Mouse (Mus musculus) stomach, embryonic 14.5 days (tissue): Measurements from ENCODE around the gene Fam50b. TPM values are rescaled to one million over a fixed set of nuclear protein-coding genes. Genes with fewer than 3 reads are reported as not detected.

Experiments used
- ATAC-seq: fragments of 200-750 bp; cut with Nextera tagmentation; 2 replicates; pipeline ENCODE4 v1.8.0; 2017; ENCODE audit warnings: low read depth, moderate TSS enrichment; ENCODE audit not compliant: insufficient number of reproducible peaks, insufficient read depth, low FRiP score
- H3K27ac ChIP-seq: fragments of 300-500 bp; sonication (generic); 2 replicates; pipeline ENCODE4 v1.5.1; 2014; ENCODE audit warnings: mild to moderate bottlenecking, low read length, moderate library complexity, mixed read lengths
- H3K27me3 ChIP-seq: fragments of 300-500 bp; sonication (generic); 2 replicates; pipeline ENCODE4 v1.6.1; 2014; ENCODE audit warnings: low read length, control low read depth, mixed read lengths; ENCODE audit not compliant: control insufficient read depth, insufficient read depth
- H3K36me3 ChIP-seq: fragments of 300-500 bp; sonication (generic); 2 replicates; pipeline ENCODE4 v1.6.1; 2014; ENCODE audit warnings: mild to moderate bottlenecking, control low read depth, low read length, moderate library complexity, mixed read lengths; ENCODE audit not compliant: control insufficient read depth, insufficient read depth
- H3K4me1 ChIP-seq: fragments of 300-500 bp; sonication (generic); 2 replicates; pipeline ENCODE4 v1.6.1; 2014; ENCODE audit warnings: low read length, control low read depth, mixed read lengths; ENCODE audit not compliant: control insufficient read depth, insufficient read depth
- H3K4me2 ChIP-seq: fragments of 300-500 bp; sonication (generic); replicated peaks from 2 replicates; pipeline ENCODE4 v1.6.1; 2014; ENCODE audit warnings: low read depth, low read length, control low read depth
- H3K4me3 ChIP-seq: fragments of 300-500 bp; sonication (generic); 2 replicates; pipeline ENCODE4 v1.5.1; 2014; ENCODE audit warnings: low read depth, low read length, control low read depth
- H3K9ac ChIP-seq: fragments of 300-500 bp; sonication (generic); replicated peaks from 2 replicates; pipeline ENCODE4 v1.6.1; 2014; ENCODE audit warnings: low read depth, mild to moderate bottlenecking, control low read depth, low read length, moderate library complexity, mixed read lengths
- H3K9me3 ChIP-seq: fragments of 300-500 bp; sonication (generic); 2 replicates; pipeline ENCODE4 v1.6.1; 2016; ENCODE audit warnings: low read depth, low read length, control low read depth; ENCODE audit not compliant: control insufficient read depth
- WGBS: fragments of 180-500 bp; shearing (Covaris S2); extraction: QIAGEN DNeasy Blood & Tissue Kit; methylation state at CpG from one replicate; pipeline ENCODE4 v1.1.7; 2014; 5-methylcytosine and 5-hydroxymethylcytosine counted together
- polyA plus RNA-seq: library from polyadenylated mRNA; unstranded; fragments of >200 nt; fragmentation: Nextera tagmentation; extraction: Ambion mirVana; gene quantifications from 2 replicates; pipeline ENCODE4 v1.2.1, GENCODE M21; 2014

Fam50b gene
- polyA plus RNA-seq, 1 experiment from 2014 or later: not detected

DNA sequence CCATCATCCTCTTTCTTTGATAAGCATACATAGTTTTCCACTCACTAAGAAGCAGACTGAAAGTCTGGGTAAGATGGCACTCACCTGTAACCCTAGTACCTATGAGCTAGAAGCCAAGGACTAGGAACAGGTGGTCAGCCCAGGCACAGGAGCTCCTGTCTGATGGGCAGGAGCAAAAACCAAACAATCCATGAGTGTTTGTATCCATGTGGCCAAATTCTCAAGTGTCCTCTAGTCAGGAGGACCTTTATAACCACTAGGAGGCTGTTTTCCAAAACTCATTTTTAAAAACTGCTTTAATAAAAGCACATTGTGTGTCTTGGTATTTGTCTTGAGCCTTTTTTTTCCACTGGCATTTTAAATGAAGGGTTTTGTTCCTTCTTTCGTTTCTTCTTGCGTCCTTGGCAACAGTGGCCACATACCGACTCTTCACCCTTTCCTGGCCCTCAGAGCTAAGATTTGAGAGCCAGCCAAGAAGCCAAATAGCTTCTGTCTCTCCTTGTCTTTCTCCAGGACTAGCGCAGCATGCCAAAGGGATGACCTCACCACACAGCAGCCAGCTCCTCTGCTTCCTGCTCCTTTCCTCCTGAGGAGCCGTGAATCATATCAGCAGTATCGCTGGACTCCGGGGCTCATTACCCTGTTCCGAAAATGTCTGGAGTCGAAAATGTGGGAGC, 8.7 kb upstream of the Fam50b start:
- WGBS: 5% methylated on average over 9 of the region's 9 CpGs
- Histone ChIP-seq H3K9me3 (no peaks in the 10 kb centered on the region), H3K4me1 (peaks cover 16% of the 10 kb centered on the region), H3K36me3 (no peaks in the 10 kb centered on the region), H3K4me2 (peak overlapping the region; percentile 37), H3K27me3 (no peaks in the 10 kb centered on the region), H3K9ac (no peak overlapping the region), H3K27ac (peak overlapping the region; percentile 61), H3K4me3 (no peak overlapping the region; the same call in 1 of the 2 replicates)
- ATAC-seq: peak; percentile 79

DNA sequence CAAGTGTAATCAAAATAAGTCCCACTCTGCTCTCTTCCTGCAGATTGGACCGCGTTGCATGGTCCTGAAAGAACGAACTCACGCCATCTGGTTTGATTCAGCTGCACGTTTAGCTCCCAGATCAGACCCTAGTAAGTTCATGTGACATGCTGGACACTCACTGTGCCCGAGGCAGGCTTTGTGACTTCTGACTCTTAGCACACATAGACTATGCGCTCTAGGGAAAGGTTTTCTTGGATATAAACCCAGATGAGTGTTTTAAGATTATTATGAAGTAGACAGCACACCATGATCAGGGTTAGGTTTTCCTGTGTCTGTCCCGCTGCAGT, 8.2 kb upstream of the Fam50b start:
- Histone ChIP-seq H3K9me3 (no peaks in the 10 kb centered on the region), H3K4me1 (peaks cover 16% of the 10 kb centered on the region), H3K27ac (peak overlapping the region; percentile 61), H3K36me3 (no peaks in the 10 kb centered on the region), H3K4me2 (peak overlapping the region; percentile 37), H3K27me3 (no peaks in the 10 kb centered on the region), H3K9ac (no peak overlapping the region), H3K4me3 (no peak overlapping the region; the same call in 1 of the 2 replicates)
- 35% methylated on average over 8 of the region's 8 CpGs for WGBS
- 0 out of 2 replicates have a peak, but pooled peaks have one; percentile 31 for ATAC-seq

DNA sequence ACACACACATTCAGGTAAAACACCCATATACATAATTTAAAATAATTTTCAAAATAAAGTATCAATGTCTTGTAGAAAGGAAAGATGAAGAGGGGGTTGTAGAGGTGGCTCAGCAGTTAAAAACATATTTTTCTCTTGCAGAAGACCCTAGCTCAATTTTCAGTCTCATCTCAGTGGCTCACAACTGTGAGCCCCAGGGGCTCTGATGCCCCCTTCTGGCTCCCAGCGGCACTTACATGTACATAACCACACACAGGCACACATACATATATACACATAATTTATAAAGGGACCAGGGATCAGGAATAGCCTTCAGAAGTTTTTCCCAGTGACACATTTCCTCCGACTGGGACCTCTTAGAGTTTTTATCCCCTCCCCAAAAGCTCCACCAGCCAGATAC, 7.6 kb upstream of the Fam50b start:
- ATAC-seq: no peak
- H3K9me3 ChIP-seq: no peaks in the 10 kb centered on the region
- peaks cover 16% of the 10 kb centered on the region for H3K4me1 ChIP-seq
- H3K9ac ChIP-seq: no peak overlapping the region
- WGBS: 92% methylated on average over 2 of the region's 2 CpGs
- no peak overlapping the region for H3K4me3 ChIP-seq
- no peaks in the 10 kb centered on the region for H3K27me3 ChIP-seq
- H3K4me2 ChIP-seq: no peak overlapping the region
- no peaks in the 10 kb centered on the region for H3K36me3 ChIP-seq
- peak overlapping the region; percentile 61; the same call in 1 of the 2 replicates for H3K27ac ChIP-seq

DNA sequence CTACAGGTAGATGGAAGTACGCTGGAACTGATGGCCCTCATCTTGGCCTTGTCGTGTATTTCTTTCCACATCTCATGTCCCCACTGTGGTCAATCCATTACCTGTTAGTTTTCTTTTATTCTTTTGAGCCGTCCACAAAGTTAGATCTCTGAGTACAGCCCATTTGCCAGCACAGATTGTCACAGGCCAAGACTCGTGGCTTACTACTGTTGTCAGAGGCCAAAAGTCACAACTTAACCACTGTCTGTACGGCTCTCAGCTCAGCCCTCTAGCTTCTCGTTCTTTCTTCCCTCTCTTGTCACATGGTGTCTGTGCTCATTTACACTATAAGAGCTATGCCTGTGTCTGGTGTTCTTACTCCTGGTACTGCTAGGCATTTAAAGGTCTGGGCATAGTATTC, 3.1 kb upstream of the Fam50b start:
- Histone ChIP-seq H3K36me3 (no peaks in the 10 kb centered on the region), H3K27me3 (no peaks in the 10 kb centered on the region), H3K9ac (no peak overlapping the region), H3K4me1 (no peaks in the 10 kb centered on the region), H3K4me2 (no peak overlapping the region), H3K9me3 (no peaks in the 10 kb centered on the region), H3K4me3 (no peak overlapping the region), H3K27ac (no peak overlapping the region)
- ATAC-seq: no peak
- WGBS: 87% methylated on average over 6 of the region's 6 CpGs

DNA sequence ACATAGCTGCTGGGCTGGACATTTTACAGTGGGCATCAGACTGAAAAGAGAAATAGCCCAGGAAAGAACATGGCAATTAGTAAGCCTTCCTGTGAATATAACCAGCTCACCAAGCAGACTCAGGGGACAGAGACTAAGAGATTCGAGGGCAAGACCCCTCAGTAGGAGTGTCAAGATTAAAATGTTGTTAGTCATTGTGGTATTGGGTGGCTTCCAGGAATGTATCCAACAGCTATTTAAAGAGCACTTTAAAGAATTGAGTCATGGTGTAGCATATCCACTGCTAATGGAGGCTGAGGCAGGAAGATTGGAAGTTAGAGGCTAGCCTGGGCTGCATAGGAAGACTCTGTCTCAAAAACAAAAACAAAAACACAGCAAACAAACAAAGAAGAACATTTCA, 870 bp upstream of the Fam50b start:
- no peaks in the 10 kb centered on the region for H3K27me3 ChIP-seq
- WGBS: 61% methylated on average over 1 of the region's 1 CpGs
- H3K36me3 ChIP-seq: no peaks in the 10 kb centered on the region

DNA sequence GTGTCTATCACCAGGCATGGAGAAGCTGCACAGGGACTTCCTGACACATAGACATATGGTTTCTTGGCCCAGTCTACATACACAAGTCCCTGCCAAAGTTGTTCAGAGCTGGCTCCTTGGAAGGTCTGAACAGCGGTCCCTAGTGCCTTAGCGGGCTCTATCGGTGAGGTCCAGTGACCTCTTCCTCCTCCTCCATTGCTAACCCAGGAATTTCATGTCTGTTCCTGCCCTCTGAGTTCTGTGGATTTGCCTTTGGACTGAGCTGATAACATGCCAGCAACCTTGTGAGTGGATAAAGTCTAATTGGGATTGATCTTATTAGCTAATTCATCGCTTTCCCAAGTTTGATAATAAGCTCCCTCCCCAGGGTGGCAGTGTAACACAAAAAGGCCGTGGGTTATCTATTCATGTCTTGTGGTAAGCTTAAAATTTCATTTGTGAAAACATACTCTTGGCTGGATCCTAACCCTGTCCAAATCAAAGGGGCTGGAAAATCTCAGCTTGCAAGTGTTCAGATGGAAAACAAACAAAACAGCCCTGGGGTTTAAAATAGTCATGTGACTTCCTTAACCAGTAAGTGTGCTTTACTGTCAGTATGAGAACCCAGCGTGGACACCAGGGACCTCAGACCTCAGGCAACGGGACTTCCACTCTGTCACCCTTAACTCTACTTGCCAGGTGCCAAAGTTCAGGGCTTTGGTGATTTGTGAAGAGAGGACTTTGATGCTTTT, 3.5 kb downstream of the Fam50b start:
- H3K9me3 ChIP-seq: no peaks in the 10 kb centered on the region
- no peak overlapping the region for H3K27ac ChIP-seq
- no peak for ATAC-seq
- no peaks in the 10 kb centered on the region for H3K36me3 ChIP-seq
- no peak overlapping the region for H3K4me3 ChIP-seq
- no peaks in the 10 kb centered on the region for H3K4me1 ChIP-seq
- H3K9ac ChIP-seq: no peak overlapping the region
- WGBS: 69% methylated on average over 7 of the region's 7 CpGs
- H3K27me3 ChIP-seq: no peaks in the 10 kb centered on the region
- no peak overlapping the region for H3K4me2 ChIP-seq

More for the DNA sequence above, 870 bp upstream of the Fam50b start:
- Histone ChIP-seq H3K4me2 (no peak overlapping the region), H3K4me3 (no peak overlapping the region), H3K9ac (no peak overlapping the region), H3K4me1 (no peaks in the 10 kb centered on the region), H3K9me3 (no peaks in the 10 kb centered on the region), H3K27ac (no peak overlapping the region)
- ATAC-seq: no peak

DNA sequence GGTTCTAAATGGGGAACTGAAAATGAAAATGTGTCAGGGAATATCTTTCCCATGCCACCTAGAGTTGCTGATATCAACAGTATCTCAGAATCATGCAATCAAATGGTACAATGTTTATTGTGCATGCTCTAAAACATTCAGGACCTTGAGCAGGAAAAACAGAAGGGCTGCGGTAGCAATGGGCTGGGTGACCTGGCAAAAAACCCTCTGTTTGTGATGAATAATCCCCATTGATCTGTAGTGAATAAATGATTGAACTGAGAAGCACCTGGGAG, 4.0 kb downstream of the Fam50b start:
- no peak for ATAC-seq
- Histone ChIP-seq H3K9ac (no peak overlapping the region), H3K27ac (no peak overlapping the region), H3K4me2 (no peak overlapping the region), H3K4me3 (no peak overlapping the region), H3K36me3 (no peaks in the 10 kb centered on the region), H3K9me3 (no peaks in the 10 kb centered on the region), H3K4me1 (no peaks in the 10 kb centered on the region), H3K27me3 (no peaks in the 10 kb centered on the region)
- WGBS: 70% methylated on average over 1 of the region's 1 CpGs

DNA sequence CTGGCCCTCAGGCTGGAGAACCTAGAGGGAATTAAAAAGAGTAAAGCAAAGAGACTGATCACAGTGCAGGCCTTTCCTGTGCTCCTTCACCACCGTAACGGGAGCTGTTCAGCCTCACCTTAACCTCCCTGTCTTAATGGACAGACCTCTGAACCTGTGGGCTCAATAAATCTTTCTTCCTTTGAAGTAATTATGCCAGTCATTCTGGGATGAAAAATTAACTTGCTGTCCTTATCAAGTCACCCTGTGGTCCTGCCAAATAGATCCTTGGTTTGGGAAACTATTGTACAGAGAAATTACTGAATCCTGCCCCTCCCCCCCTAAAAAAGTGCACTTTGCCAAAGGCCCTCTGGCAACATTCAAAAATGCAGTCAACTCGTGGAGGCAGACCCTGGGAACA, 4.4 kb downstream of the Fam50b start:
- no peaks in the 10 kb centered on the region for H3K4me1 ChIP-seq
- H3K27me3 ChIP-seq: no peaks in the 10 kb centered on the region
- H3K9me3 ChIP-seq: no peaks in the 10 kb centered on the region
- H3K27ac ChIP-seq: no peak overlapping the region
- no peak overlapping the region for H3K9ac ChIP-seq
- no peak overlapping the region for H3K4me3 ChIP-seq
- WGBS: 43% methylated on average over 3 of the region's 3 CpGs
- no peak overlapping the region for H3K4me2 ChIP-seq
- no peak for ATAC-seq
- H3K36me3 ChIP-seq: no peaks in the 10 kb centered on the region

DNA sequence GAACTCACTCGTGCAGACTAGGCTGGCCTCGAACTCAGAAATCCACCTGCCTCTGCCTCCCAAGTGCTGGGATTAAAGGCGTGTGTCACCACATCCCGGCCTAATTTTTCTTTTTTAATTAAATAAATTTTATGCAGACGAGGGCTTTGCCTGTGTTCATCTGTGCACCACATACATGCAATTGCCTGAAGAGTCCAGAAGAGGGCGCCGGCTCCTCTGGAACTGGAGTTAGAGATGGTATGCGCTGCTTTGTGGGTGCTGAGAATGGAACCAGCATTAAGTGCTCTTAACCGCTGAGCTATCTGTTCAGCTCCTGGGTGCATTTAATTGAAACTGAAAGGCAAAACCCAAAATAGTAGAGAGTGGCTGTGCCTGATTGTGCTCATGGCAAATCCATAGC, 6.6 kb downstream of the Fam50b start:
- no peak overlapping the region for H3K9ac ChIP-seq
- H3K4me3 ChIP-seq: no peak overlapping the region
- H3K27me3 ChIP-seq: no peaks in the 10 kb centered on the region
- no peaks in the 10 kb centered on the region for H3K4me1 ChIP-seq
- H3K27ac ChIP-seq: no peak overlapping the region
- ATAC-seq: no peak
- no peak overlapping the region for H3K4me2 ChIP-seq
- no peaks in the 10 kb centered on the region for H3K36me3 ChIP-seq
- 89% methylated on average over 9 of the region's 9 CpGs for WGBS
- H3K9me3 ChIP-seq: no peaks in the 10 kb centered on the region
